Mouse (Mus musculus) kidney, postnatal 36 days (tissue): ENCODE data around the gene Cdh26.

Experiments used
- DNase-seq, 2 experiments: peaks; one replicate each; pipeline ENCODE4 v3.0.0; 2021 to 2022; ENCODE audit warnings: mixed read lengths in 2 of 2

Cdh26 gene

DNA sequence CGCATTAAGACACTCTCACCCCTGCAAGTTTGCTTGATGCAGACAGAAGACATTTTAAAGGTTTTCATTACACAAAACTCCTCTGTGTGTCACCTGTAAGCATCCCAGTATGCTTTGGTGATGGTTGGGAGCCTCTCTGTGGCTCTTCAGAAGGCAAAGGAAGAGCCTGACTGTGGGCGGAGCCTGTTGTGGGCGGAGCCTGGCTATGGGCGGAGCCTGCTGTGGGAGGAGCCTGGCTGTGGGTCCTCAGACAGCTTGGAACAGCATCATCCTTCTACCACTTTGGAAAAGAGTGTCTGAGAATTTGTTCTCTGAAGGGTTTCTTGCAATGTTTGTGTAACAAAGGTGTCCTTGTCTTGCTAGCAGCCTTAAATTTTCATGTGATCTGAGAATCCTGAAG, 82.7 kb downstream of the Cdh26 start:
- DNase-seq: no peak

DNA sequence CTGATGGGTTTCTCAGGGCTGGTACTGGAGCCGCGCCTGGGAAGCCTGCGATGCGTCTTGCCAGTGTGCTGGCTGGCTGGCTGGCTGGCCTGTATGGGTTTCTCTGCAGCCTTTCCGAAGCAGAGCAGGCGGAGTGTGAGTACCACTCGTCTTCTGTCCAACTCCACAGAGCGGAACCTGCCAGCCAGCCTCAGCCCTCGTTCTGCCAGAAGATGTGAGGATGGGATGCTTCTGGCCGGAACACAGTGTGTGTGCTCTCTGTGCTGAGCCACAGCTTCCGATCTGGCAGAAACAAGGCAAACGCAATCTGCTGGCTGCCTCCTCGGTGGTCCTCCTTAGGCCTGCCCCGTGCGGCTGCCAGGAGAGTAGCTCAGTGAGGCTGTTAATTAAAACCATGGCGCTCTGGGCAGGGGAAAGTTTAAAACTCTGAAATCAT, 83.3 kb downstream of the Cdh26 start:
- no peak for DNase-seq

DNA sequence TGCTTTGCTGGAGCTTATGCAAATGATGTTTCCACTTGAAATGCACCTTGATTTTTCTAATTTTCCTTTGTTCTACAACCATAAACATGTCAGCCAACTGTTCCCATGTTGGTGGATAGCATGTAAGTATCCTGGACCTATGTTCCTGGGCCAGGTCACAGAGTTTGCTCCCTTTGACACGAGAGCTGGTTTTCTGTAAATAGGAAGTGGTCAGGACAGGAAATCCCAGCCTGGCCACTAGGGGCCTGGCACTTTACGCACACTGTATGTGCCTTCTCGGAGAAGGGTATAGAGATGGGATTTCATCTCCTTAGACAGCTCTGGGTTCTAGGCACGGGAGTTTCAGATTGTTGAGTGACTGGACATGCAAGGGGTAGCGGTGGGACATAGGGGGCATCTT, 86.1 kb downstream of the Cdh26 start:
- DNase-seq: no peak

DNA sequence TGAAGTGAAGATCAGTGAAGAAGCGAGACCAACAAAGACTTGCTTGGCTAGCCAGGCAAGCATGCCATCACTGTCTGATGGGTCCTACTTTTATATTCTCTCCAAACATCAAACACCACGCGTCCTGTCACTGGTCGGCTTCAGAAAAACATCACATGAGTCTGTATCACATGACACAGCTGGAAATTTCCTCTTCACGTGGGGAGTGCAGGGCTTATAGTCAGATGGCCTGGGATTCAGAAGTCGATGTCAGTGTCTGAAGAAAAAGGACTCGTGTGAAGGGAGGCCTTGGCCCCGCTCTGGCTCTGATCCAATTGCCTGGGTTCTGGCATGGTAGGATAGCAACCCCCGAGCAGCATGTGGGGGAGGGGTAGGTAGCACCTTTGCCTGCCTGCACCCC, 86.6 kb downstream of the Cdh26 start:
- DNase-seq: no peak

DNA sequence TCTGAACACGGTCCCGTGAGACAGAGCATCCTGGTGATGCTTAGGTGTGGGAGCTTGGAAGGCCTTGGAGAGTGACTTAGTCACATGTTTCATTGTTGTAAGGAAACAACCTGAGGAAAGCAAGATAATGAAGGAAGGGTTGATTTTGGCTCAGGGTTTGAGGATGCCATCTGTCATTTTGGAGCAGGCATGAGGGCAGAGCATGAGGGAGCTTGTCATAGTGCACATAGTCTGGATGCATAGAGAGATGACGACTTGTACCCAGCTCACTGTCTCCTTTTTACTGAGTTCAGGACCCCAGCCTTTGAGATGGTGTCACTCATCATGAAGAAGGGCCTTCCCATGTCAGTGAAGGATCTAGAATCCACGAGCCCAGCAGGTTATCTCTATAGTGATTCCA, 89.0 kb downstream of the Cdh26 start:
- DNase-seq: no peak

DNA sequence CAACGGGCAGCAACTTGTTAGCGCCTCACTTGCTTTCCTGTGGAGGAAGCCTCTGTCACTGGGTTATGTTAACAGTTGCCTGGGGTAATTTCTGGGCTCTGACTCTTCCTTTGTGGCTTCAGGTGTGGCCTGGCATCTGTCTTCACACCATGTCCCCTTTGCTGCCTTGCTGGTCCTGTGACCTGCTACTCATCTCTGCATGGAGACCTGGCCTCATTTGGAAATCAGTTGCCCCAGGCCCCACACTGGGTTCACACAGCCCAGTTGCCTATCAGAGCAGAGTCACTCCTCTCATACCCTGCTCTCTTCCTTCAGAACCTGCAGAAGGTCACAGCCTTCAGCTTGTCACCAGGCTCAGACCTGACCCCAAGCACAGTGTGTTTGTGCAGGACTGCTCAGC, 89.9 kb downstream of the Cdh26 start:
- no peak for DNase-seq

DNA sequence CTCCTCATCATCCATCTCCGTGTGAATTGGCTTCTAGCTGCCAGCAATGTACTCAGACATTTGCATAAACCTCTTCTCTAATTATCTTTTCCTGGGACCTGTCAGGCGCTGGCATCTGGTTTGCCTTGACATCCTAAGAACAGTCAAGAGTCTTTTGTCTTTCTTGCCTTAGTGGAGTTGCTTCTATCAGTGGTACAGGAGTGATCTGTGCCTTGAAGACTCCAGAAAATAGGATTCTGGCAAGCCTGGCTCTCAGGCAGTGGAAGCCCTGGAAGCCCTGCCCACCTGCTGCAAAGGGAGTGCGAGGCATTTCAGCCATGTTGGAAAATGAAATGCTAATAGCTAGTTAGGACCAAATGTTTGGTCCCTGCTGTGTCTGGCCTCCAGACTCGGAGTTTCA, 92.0 kb downstream of the Cdh26 start:
- DNase-seq: no peak

DNA sequence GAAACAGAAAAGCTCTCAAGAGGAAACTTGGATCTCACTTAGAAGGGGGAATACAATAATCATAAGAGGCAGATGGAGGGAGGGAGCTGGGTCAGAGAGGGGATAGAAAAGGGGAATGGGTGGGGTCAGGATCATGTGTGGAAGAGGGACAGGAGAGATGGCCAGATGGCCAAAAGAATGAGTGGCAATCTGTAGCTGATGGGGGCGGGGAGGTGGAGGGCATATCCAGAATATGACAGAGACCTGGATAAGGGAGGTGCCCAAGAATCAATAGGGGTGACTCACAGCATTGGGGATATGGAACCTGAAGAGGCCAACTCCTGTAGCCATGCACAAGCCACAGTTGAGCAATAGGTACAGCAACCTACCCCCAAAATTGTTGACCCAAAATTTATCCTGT, 92.5 kb downstream of the Cdh26 start:
- DNase-seq: no peak

DNA sequence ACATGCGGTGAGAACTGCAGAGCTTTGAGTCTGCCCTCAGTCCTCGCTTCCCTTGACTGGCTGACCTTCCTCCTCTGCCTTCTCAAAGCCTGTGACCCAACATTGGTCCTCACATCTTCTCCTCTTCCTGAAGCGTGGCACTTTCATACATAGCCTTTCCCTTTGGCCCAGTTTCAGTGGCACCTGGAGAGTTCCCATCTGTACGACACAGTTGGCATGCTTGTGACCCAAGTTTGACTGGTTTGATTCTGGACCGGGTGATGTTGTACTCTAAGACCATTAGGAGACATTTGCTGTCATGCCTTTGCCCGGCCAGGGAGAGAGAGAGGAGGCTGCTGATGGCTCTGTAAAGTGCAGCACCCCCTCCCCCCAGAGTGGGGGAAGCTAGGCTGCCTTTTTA, 96.4 kb downstream of the Cdh26 start:
- DNase-seq: no peak

DNA sequence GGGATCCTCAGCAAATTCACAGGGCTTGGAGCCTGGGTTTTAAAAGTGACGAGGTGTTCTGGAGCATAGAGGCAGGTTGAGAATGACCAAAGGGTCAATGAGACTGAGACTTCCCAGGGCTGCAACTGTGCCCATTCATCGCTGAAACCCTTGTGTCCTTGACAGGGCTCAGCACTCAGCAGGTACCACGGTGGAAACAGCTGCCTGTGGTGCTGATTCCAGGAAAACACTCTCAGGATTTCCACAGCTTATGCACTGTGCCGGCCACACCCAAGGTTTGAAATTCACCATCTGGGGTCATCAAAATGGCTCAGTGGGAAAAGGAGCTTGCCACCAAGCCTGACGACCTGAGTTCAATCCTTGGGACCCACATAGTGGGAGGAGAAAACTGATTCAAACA, 100.9 kb downstream of the Cdh26 start:
- no peak for DNase-seq

DNA sequence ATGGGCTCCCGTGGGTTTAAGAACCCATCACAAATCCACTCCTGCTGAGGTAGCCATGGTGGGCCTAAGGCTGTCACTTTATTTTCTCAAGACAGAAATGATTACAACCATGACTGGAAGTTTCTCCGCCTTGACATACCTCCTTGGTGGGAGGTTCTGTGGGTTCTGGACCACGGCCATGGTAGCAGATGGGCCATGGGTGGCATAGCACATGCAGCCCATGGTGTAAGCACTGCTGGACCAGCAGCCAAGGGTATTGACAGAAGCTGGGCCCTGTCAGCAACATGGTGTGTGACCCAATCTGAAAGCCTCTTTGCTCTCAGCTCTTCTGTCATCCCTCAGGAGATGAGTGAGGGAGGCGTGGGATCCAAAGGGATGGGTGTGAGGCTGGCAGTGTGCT, 106.2 kb downstream of the Cdh26 start:
- no peak for DNase-seq
